Comparison of ENCODE assay signal across 14 mouse cellular contexts in genomic region chr10:83287828-83288227, GRCm38 (mm10). TPM values are rescaled to one million over a fixed set of nuclear protein-coding genes. Genes with fewer than 3 reads are reported as not detected.
DNase-seq lines count a peak whose midpoint lies in the region; ATAC-seq and TF ChIP-seq lines count a peak whose summit lies in the region.
"Had no signal": no experiment of that assay in that cellular context is flagged by ENCODE, and none has a peak within 500 bp of the region (broad histone marks: within the 10 kb centered on the region; RNA-seq: fewer than 3 reads in every experiment).

No protein-coding gene starts in this region.

- H3K27me3 ChIP-seq in hindbrain, postnatal 0 days (ENCODE audit: insufficient read depth, low read length), result no peaks in the 10 kb centered on the region
- no peaks in the 10 kb centered on the region for H3K27me3 ChIP-seq in hindbrain, embryonic 14.5 days (ENCODE audit: control insufficient read depth, insufficient read depth, low read length)
- no peaks in the 10 kb centered on the region for H3K27me3 ChIP-seq in CH12.LX (replicated peaks)
- H3K27me3 ChIP-seq: forebrain, embryonic 13.5 days; neural tube, embryonic 13.5 days had no signal

- WGBS in hindbrain, postnatal 0 days, result 77% methylated on average over 6 of the region's 6 CpGs
- 78% methylated on average over 6 of the region's 6 CpGs for WGBS in hindbrain, embryonic 14.5 days

- no peak overlapping the region for H3K4me2 ChIP-seq in hindbrain, postnatal 0 days (ENCODE audit: low read depth, low read length)
- H3K4me2 ChIP-seq in hindbrain, embryonic 14.5 days (replicated peaks), result no peak overlapping the region
- H3K4me2 ChIP-seq in CH12.LX (ENCODE audit: insufficient read depth, low read depth, poor library complexity, severe bottlenecking), result no peak overlapping the region
- H3K4me2 ChIP-seq: forebrain, embryonic 13.5 days; midbrain, embryonic 11.5 days; neural tube, embryonic 13.5 days had no signal

- TF ChIP-seq EP300 in CH12.LX (IDR thresholded peaks at IDR 0.05; ENCODE audit: low read length), result no peak

- no peak overlapping the region for H3K27ac ChIP-seq in hindbrain, postnatal 0 days
- H3K27ac ChIP-seq in hindbrain, embryonic 14.5 days, result no peak overlapping the region
- no peak overlapping the region for H3K27ac ChIP-seq in CH12.LX (ENCODE audit: insufficient read depth, low read depth)
- H3K27ac ChIP-seq in cortical plate, adult 2 months (ENCODE audit: insufficient read depth, low read length), result no peak overlapping the region
- H3K27ac ChIP-seq: forebrain, embryonic 13.5 days; neural tube, embryonic 13.5 days had no signal

- peak; percentile 19; the same call in 1 of the 2 replicates for TF ChIP-seq CTCF in hindbrain, postnatal 0 days (IDR thresholded peaks at IDR 0.05; ENCODE audit: low read depth)
- peak in 1 of 2 experiments; percentile 49; a peak in 2 of 4 replicates for TF ChIP-seq CTCF in CH12.LX (conservative IDR thresholded peaks at IDR 0.05 in 1 of 2, IDR thresholded peaks at IDR 0.05 in 1 of 2; ENCODE audit: low read depth in 2 of 2, low read length in 2 of 2)
- TF ChIP-seq CTCF in cortical plate, adult 2 months (IDR thresholded peaks at IDR 0.05; ENCODE audit: extremely low read depth, insufficient read depth, low read length), result peak; percentile 26

- in situ Hi-C loops in CH12.LX (cut with MboI; ENCODE audit: low pct_ligation_motif_present, low pct_unique_long_range_greater_than_20kb, low sequenced_read_pairs), result no loop called here

- no peak for DNase-seq in hindbrain, postnatal 0 days (ENCODE audit: low spot score)
- DNase-seq in hindbrain, embryonic 14.5 days (ENCODE audit: low spot score), result no peak
- DNase-seq in lung, adult 18-20 months, result peak; percentile 7 to 33
- DNase-seq in lung, postnatal 25 days (ENCODE audit: low spot score), result no peak
- no peak for DNase-seq in CH12.LX (ENCODE audit: extremely low read depth)
- no peak for DNase-seq in frontal cortex, postnatal 14 days (ENCODE audit: low spot score in 2 of 2)
- DNase-seq: adrenal gland, postnatal 36 days; cerebellum, adult 8-10 months; kidney, postnatal 14 days; right cerebral cortex, postnatal 25 days had no signal

- dilution Hi-C loops in CH12.LX (cut with MboI; ENCODE audit: extremely low pct_ligation_motif_present, extremely low pct_unique_long_range_greater_than_20kb, low sequenced_read_pairs), result no loop called here

- no peak overlapping the region for H3K4me3 ChIP-seq in hindbrain, postnatal 0 days (ENCODE audit: low read length)
- no peak overlapping the region for H3K4me3 ChIP-seq in hindbrain, embryonic 14.5 days (replicated peaks; ENCODE audit: low read length)
- H3K4me3 ChIP-seq in CH12.LX (replicated peaks in 1 of 3; ENCODE audit: low read depth in 2 of 3, low read length in 2 of 3, poor library complexity in 1 of 3), result no peak overlapping the region
- H3K4me3 ChIP-seq in cortical plate, adult 2 months (ENCODE audit: insufficient read depth, low read length), result no peak overlapping the region
- H3K4me3 ChIP-seq: forebrain, embryonic 13.5 days; neural tube, embryonic 13.5 days had no signal

- H3K79me2 ChIP-seq in CH12.LX (replicated peaks; ENCODE audit: control insufficient read depth, extremely low read depth, insufficient read depth, poor library complexity, severe bottlenecking), result no peaks in the 10 kb centered on the region

- ATAC-seq in hindbrain, postnatal 0 days, result no peak
- no peak for ATAC-seq in hindbrain, embryonic 14.5 days (ENCODE audit: low FRiP score)
- ATAC-seq: forebrain, embryonic 13.5 days had no signal

- no peaks in the 10 kb centered on the region for H3K9me3 ChIP-seq in hindbrain, postnatal 0 days (ENCODE audit: low read length)
- H3K9me3 ChIP-seq in hindbrain, embryonic 14.5 days (ENCODE audit: control insufficient read depth, low read length), result no peaks in the 10 kb centered on the region
- H3K9me3 ChIP-seq in CH12.LX (replicated peaks; ENCODE audit: low read length), result no peaks in the 10 kb centered on the region
- H3K9me3 ChIP-seq: forebrain, embryonic 13.5 days; neural tube, embryonic 13.5 days had no signal

- no peak for TF ChIP-seq POLR2A in CH12.LX (IDR thresholded peaks at IDR 0.05; ENCODE audit: low read depth, low read length)
- TF ChIP-seq POLR2A in cortical plate, adult 2 months (IDR thresholded peaks at IDR 0.05; ENCODE audit: extremely low read depth, insufficient read depth, low read length), result no peak

- peak; percentile 2 for TF ChIP-seq RAD21 in CH12.LX (IDR thresholded peaks at IDR 0.05; ENCODE audit: low read depth, low read length)

- H3K36me3 ChIP-seq in hindbrain, postnatal 0 days (ENCODE audit: insufficient read depth, low read length), result no peaks in the 10 kb centered on the region
- H3K36me3 ChIP-seq in hindbrain, embryonic 14.5 days (replicated peaks; ENCODE audit: control insufficient read depth, insufficient read depth), result no peaks in the 10 kb centered on the region
- no peaks in the 10 kb centered on the region for H3K36me3 ChIP-seq in CH12.LX (replicated peaks in 1 of 2; ENCODE audit: control insufficient read depth in 1 of 2, insufficient read depth in 1 of 2, low read length in 1 of 2)
- H3K36me3 ChIP-seq: neural tube, embryonic 13.5 days had no signal

- H3K9ac ChIP-seq in hindbrain, postnatal 0 days (replicated peaks; ENCODE audit: low read length), result no peak overlapping the region
- H3K9ac ChIP-seq in hindbrain, embryonic 14.5 days, result no peak overlapping the region
- no peak overlapping the region for H3K9ac ChIP-seq in CH12.LX (ENCODE audit: insufficient read depth, low read depth)
- H3K9ac ChIP-seq: forebrain, embryonic 13.5 days; neural tube, embryonic 13.5 days had no signal

- no peaks in the 10 kb centered on the region for H3K4me1 ChIP-seq in hindbrain, postnatal 0 days (ENCODE audit: insufficient read depth, low read length)
- H3K4me1 ChIP-seq in hindbrain, embryonic 14.5 days (replicated peaks; ENCODE audit: control insufficient read depth, insufficient read depth, low read length), result 0 out of 2 replicates have a peak, but pooled peaks cover 3% of the 10 kb centered on the region
- H3K4me1 ChIP-seq in CH12.LX (ENCODE audit: control insufficient read depth in 1 of 2, insufficient read depth in 2 of 2), result no peaks in the 10 kb centered on the region
- no peaks in the 10 kb centered on the region; the same call in 1 of the 2 replicates for H3K4me1 ChIP-seq in cortical plate, adult 2 months (ENCODE audit: control insufficient read depth, insufficient read depth, low read length)

TF ChIP-seq in CH12.LX, 34 proteins besides CTCF, POLR2A, EP300 and RAD21:
- peak; percentile 33; the same call in 1 of the 2 replicates for TF ChIP-seq SMC3 (IDR thresholded peaks at IDR 0.05; ENCODE audit: low read depth, low read length)
- no peak for TF ChIP-seq BHLHE40 (IDR thresholded peaks at IDR 0.05; ENCODE audit: low read depth, low read length)
TF ChIP-seq in CH12.LX: peak in this region for 1.

RNA-seq across cellular contexts. Expression of gene Slc41a2, which starts 49.9 kb away (rescaled TPM):
- total RNA-seq in hindbrain, postnatal 0 days (2014; rRNA removed), result 29.8 and 43.1 TPM in 2 replicates
- 10.3 and 10.8 TPM in 2 replicates for polyA plus RNA-seq in hindbrain, postnatal 0 days (2015; fragmentation: Nextera tagmentation; extraction: Ambion mirVana)
- 14.6 and 19.9 TPM in 2 replicates for polyA plus RNA-seq in hindbrain, embryonic 14.5 days (2014; fragmentation: Nextera tagmentation; extraction: Ambion mirVana)
- total RNA-seq in CH12.LX (2012; rRNA removed) (0.08 and 0.17 TPM in 2 replicates), CH12.LX (2014; rRNA removed) (not detected in 2 replicates)
- not detected in 2 replicates for polyA plus RNA-seq in CH12.LX (2012; ENCODE audit: insufficient read length, low read depth)
- polyA plus RNA-seq in cortical plate, adult 2 months (2012; rRNA removed), result 11.1 and 12.0 TPM in 2 replicates

Comparison
In these comparisons a context has a peak if more than half of its experiments do, and no peak if none do; other contexts are left out.
1. DNase-seq: peak in lung, adult 18-20 months (2 of 2); none in hindbrain, postnatal 0 days (single experiment), hindbrain, embryonic 14.5 days (single experiment), lung, postnatal 25 days (single experiment), CH12.LX (single experiment) and frontal cortex, postnatal 14 days (0 of 2).
2. RNA of gene Slc41a2, which starts 49.9 kb away (polyA plus RNA-seq): 14.6 to 19.9 TPM in hindbrain, embryonic 14.5 days, 11.1 to 12.0 TPM in cortical plate, adult 2 months and 10.3 to 10.8 TPM in hindbrain, postnatal 0 days; not detected in CH12.LX; every median in the first group is over 10 times any median in the second.